Mouse (Mus musculus): ENCODE results near the gene Slc15a4.

GRCm38 (mm10) chr5:127577419-127577818 lies 55.3 kb downstream of the Slc15a4 start:
- no peak for TF ChIP-seq GATA1 (IDR thresholded peaks at IDR 0.05; ENCODE audit: borderline replicate concordance, low read length)
- TF ChIP-seq FLI1 (IDR thresholded peaks at IDR 0.05; ENCODE audit: low read length), result no peak

Measured in megakaryocyte, embryonic 14.5 days (primary cell).